Mouse (Mus musculus): Measurements from ENCODE around the gene Ralgps1. TPM values are rescaled to one million over a fixed set of nuclear protein-coding genes. Genes with fewer than 3 reads are reported as not detected.
"Not testable (repeated sequence)": the region's sequence is repeated elsewhere in the genome, so short reads cannot be mapped to it uniquely, and the experiment has no call there.

Gene Ralgps1
- polyA plus RNA-seq, 1 experiment from 2014 or later, result 27.2 TPM

DNA sequence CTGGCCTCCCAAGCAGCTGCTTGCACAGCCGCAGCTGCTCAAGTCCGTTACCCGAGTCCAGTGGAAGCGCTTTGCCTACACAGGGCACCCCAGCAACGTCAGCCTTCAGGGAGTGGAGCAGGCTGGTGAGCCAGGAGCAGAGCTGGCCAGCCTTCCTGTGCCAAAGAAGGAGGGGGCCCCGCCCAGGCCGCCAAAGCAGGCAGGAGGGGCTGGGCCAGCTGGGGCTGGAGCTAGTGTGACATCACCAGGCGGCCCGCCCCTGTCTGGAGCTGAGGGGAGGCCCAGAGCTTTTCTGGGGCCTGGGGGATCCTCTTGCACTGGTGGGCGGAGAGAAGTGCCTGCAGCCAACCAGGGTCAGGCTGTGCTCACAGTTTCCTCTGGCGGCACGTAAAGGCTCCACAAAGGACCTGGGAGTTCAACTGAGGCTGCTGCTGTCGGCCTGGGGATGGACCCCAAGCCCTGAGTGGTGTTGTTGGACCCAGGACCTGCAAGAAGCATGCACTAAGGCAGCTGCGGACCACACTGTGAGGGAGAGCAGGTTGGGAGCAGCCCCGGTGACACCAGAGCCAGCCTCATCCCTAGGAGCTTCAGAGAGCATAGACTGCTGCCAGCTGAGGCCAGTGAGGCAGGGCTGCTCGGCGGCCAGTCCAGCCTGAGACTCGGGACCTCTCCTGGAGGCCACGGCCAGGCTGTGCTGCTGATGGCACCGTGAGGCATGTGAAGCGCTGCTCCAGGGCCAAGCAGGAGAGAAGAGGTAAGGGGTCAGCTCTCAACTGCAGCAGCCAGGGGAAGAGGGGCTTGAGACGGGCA is 155.4 kb downstream of the Ralgps1 start, which contains the start of gene Angptl2:
Gene Angptl2, plus strand, starts transcription at position 370 of the 810 bp plus-strand sequence.
- no peaks in the 10 kb centered on the region for H3K27me3 ChIP-seq
- peak within 1 kb of the TSS; percentile 87 for H3K27ac ChIP-seq
- peaks cover 48% of the 10 kb centered on the region for H3K4me1 ChIP-seq
- 0% methylated on average over 22 of the region's 22 CpGs for WGBS
- H3K9ac ChIP-seq, result peak within 1 kb of the TSS; percentile 80
- H3K9me3 ChIP-seq (replicated peaks), result no peaks in the 10 kb centered on the region
- 0 out of 2 replicates have a peak, but pooled peaks cover 6% of the 10 kb centered on the region for H3K36me3 ChIP-seq (ENCODE audit: poor library complexity, severe bottlenecking)
- peak; percentile 97 for ATAC-seq
- peak within 1 kb of the TSS; percentile 82 for H3K4me2 ChIP-seq
- peak within 1 kb of the TSS; percentile 49 for H3K4me3 ChIP-seq

- H3K4me1 ChIP-seq, result peaks cover 47% of the 10 kb centered on the region
- no peaks in the 10 kb centered on the region for H3K9me3 ChIP-seq (replicated peaks)
- WGBS, result 71% methylated on average over 5 of the region's 5 CpGs
- H3K27me3 ChIP-seq, result no peaks in the 10 kb centered on the region
- peak overlapping the region; percentile 87 for H3K27ac ChIP-seq
- peak overlapping the region; percentile 49 for H3K4me3 ChIP-seq
- H3K9ac ChIP-seq, result 0 out of 2 replicates have a peak overlapping the region, but pooled peaks have one; percentile 26
- 0 out of 2 replicates have a peak, but pooled peaks cover 4% of the 10 kb centered on the region for H3K36me3 ChIP-seq (ENCODE audit: poor library complexity, severe bottlenecking)
- H3K4me2 ChIP-seq, result peak overlapping the region; percentile 82
- no peak for ATAC-seq
Measured at GRCm38 (mm10) chr2:33215177-33215699, 156.0 kb downstream of the Ralgps1 start.

GRCm38 (mm10) chr2:33211263-33211662 is 160.0 kb downstream of the Ralgps1 start:
- not testable (repeated sequence) for H3K9ac ChIP-seq; H3K36me3 ChIP-seq (ENCODE audit: poor library complexity, severe bottlenecking); H3K4me3 ChIP-seq; H3K27me3 ChIP-seq; H3K27ac ChIP-seq; ATAC-seq; H3K4me2 ChIP-seq; H3K9me3 ChIP-seq (replicated peaks)
- WGBS, result 93% methylated on average over 11 of the region's 11 CpGs
- peaks cover 25% of the 10 kb centered on the region for H3K4me1 ChIP-seq

DNA sequence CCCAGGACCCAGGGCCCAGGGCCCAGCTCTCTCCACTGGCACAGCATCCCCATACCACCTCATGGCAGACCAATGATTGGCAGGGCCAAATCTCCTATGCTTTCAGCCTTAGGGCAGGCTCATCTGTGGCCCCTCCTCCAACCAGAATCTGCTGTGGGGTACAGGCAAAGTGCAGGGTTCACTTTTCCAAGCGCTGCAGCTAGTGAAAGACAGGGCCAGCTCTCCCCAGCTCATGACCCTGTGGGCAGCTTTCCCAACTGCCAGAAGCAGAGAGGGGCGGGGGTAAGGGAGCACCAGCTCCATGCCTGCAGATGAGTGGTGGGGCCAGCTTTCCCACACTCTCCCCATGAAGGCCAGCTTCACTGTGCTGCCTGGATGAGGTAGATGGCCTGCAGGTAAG is 160.4 kb downstream of the Ralgps1 start:
- 78% methylated on average over 2 of the region's 2 CpGs for WGBS
- H3K4me3 ChIP-seq, result no peak overlapping the region
- H3K4me1 ChIP-seq, result peaks cover 25% of the 10 kb centered on the region
- no peak overlapping the region for H3K27ac ChIP-seq
- no peak overlapping the region for H3K9ac ChIP-seq
- no peak overlapping the region for H3K4me2 ChIP-seq
- H3K9me3 ChIP-seq (replicated peaks), result no peaks in the 10 kb centered on the region
- no peaks in the 10 kb centered on the region for H3K27me3 ChIP-seq
- H3K36me3 ChIP-seq (ENCODE audit: poor library complexity, severe bottlenecking), result no peaks in the 10 kb centered on the region
- ATAC-seq, result no peak

DNA sequence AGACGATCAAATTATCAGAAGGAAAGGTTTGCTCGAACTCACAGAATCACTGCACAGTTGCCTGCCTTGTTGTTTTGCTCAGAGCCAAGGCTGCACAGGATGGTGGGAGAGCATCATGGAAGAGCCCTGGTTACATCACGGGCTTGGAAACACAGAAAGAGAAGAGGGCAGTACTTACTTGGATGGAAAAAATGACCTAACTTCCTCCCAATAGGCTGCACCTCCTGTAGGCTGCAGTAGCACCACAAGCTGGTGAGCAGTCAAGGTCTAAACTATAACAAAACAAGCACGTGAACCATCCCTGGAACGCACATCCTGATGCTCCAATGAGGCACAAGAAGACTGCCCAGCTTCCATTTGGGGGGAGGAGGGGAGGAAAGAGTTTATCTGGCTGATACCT is 163.2 kb downstream of the Ralgps1 start:
- H3K36me3 ChIP-seq (ENCODE audit: poor library complexity, severe bottlenecking), result no peaks in the 10 kb centered on the region
- H3K9ac ChIP-seq, result no peak overlapping the region
- ATAC-seq, result no peak
- peaks cover 32% of the 10 kb centered on the region for H3K4me1 ChIP-seq
- 94% methylated on average over 5 of the region's 5 CpGs for whole genome bisulfite sequencing
- H3K4me2 ChIP-seq, result no peak overlapping the region
- no peak overlapping the region for H3K27ac ChIP-seq
- no peaks in the 10 kb centered on the region for H3K27me3 ChIP-seq
- H3K9me3 ChIP-seq (replicated peaks), result no peaks in the 10 kb centered on the region
- no peak overlapping the region for H3K4me3 ChIP-seq

- no peak for ATAC-seq
- H3K4me2 ChIP-seq, result no peak overlapping the region
- peak overlapping the region; percentile 51 for H3K27ac ChIP-seq
- peaks cover 36% of the 10 kb centered on the region for H3K4me1 ChIP-seq
- H3K9ac ChIP-seq, result peak overlapping the region; percentile 12; the same call in 1 of the 2 replicates
- no peaks in the 10 kb centered on the region for H3K36me3 ChIP-seq (ENCODE audit: poor library complexity, severe bottlenecking)
- no peak overlapping the region for H3K4me3 ChIP-seq
- H3K9me3 ChIP-seq (replicated peaks), result no peaks in the 10 kb centered on the region
- no peaks in the 10 kb centered on the region for H3K27me3 ChIP-seq
- WGBS, result 42% methylated on average over 4 of the region's 4 CpGs
Measured at GRCm38 (mm10) chr2:33207069-33207468, 164.2 kb downstream of the Ralgps1 start.

DNA sequence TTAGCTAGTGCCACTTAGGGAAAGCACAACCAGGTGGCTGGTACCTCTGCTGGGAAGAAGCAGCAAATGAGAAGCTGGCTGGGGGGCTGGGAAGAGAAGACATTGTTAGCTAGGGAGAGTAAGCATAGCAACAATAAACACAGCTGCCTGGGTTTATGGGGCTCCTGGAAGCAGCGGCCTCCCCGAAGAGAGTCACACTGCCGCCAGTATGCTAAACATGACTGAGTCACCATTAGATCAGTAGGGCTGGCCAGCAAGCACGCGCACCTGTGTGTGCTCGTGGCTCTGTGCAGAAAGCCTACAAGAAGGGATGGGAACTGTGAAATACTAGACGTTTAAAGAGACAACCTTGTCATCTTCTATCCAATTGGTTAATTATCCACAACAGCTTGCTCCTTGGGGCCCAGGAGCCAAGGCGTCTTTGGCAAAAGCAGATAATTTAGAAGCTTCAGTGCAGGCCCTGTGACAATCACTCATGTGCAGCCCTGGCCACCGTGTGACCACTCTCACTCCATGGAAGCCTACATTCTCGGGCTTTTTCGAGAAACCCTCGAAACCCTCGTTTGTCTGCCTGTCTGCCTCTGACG is 165.3 kb downstream of the Ralgps1 start:
- H3K4me1 ChIP-seq, result peaks cover 36% of the 10 kb centered on the region
- H3K36me3 ChIP-seq (ENCODE audit: poor library complexity, severe bottlenecking), result no peaks in the 10 kb centered on the region
- H3K9ac ChIP-seq, result no peak overlapping the region
- no peak overlapping the region for H3K4me3 ChIP-seq
- H3K27me3 ChIP-seq, result no peaks in the 10 kb centered on the region
- 49% methylated on average over 14 of the region's 14 CpGs for WGBS
- H3K4me2 ChIP-seq, result no peak overlapping the region
- H3K9me3 ChIP-seq (replicated peaks), result no peaks in the 10 kb centered on the region
- ATAC-seq, result no peak
- H3K27ac ChIP-seq, result peak overlapping the region; percentile 17

- Histone ChIP-seq H3K27me3 (no peaks in the 10 kb centered on the region), H3K27ac (no peak overlapping the region), H3K4me2 (no peak overlapping the region), H3K9me3 (replicated peaks) (no peaks in the 10 kb centered on the region), H3K4me3 (no peak overlapping the region), H3K36me3 (ENCODE audit: poor library complexity, severe bottlenecking) (peaks cover 4% of the 10 kb centered on the region; the same call in 1 of the 2 replicates), H3K4me1 (peaks cover 40% of the 10 kb centered on the region), H3K9ac (no peak overlapping the region)
- no peak for ATAC-seq
- WGBS, result 87% methylated on average over 5 of the region's 5 CpGs
Measured at GRCm38 (mm10) chr2:33204980-33205379, 166.3 kb downstream of the Ralgps1 start.

DNA sequence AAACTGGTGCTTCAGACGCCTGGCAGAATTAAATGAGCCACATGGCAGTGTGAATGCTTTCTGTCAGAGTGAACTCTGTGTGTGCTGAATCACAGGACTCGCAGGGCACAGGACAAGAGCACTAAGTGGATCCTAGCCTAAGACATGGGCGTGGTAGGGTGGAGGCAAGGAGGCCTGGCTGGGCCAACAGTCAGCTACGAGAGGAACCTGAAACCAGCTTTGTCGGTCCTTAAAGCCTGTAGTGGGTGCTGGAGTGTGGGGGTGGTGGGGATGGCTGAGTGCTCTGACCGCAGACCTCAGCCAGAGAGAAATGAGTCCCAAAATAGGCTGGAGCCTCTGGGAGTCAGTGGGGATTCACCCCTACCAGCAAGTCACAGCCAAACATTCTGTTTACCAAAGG is 168.0 kb downstream of the Ralgps1 start:
- ATAC-seq, result 0 out of 2 replicates have a peak, but pooled peaks have one; percentile 8
- Histone ChIP-seq H3K4me2 (no peak overlapping the region), H3K4me3 (no peak overlapping the region), H3K9me3 (replicated peaks) (no peaks in the 10 kb centered on the region), H3K9ac (no peak overlapping the region), H3K4me1 (peaks cover 40% of the 10 kb centered on the region), H3K36me3 (ENCODE audit: poor library complexity, severe bottlenecking) (peaks cover 7% of the 10 kb centered on the region; the same call in 1 of the 2 replicates), H3K27me3 (no peaks in the 10 kb centered on the region), H3K27ac (no peak overlapping the region)
- WGBS, result 48% methylated on average over 6 of the region's 6 CpGs

GRCm38 (mm10) chr2:33200368-33201068 is 170.8 kb downstream of the Ralgps1 start:
- Histone ChIP-seq H3K27ac (no peak overlapping the region), H3K4me3 (no peak overlapping the region), H3K9me3 (replicated peaks) (no peaks in the 10 kb centered on the region), H3K4me1 (peaks cover 22% of the 10 kb centered on the region), H3K36me3 (ENCODE audit: poor library complexity, severe bottlenecking) (peaks cover 7% of the 10 kb centered on the region; the same call in 1 of the 2 replicates), H3K4me2 (no peak overlapping the region), H3K27me3 (no peaks in the 10 kb centered on the region), H3K9ac (no peak overlapping the region)
- ATAC-seq, result no peak
- 80% methylated on average over 14 of the region's 14 CpGs for WGBS

- Histone ChIP-seq H3K4me2 (no peak overlapping the region), H3K4me3 (no peak overlapping the region), H3K4me1 (peaks cover 10% of the 10 kb centered on the region; the same call in 1 of the 2 replicates), H3K9ac (no peak overlapping the region), H3K27me3 (no peaks in the 10 kb centered on the region), H3K27ac (no peak overlapping the region), H3K36me3 (ENCODE audit: poor library complexity, severe bottlenecking) (no peaks in the 10 kb centered on the region), H3K9me3 (replicated peaks) (no peaks in the 10 kb centered on the region)
- 66% methylated on average over 3 of the region's 3 CpGs for WGBS
- ATAC-seq, result no peak; the same call in 1 of the 2 replicates
Measured at GRCm38 (mm10) chr2:33189976-33190375, 181.3 kb downstream of the Ralgps1 start.

Data from forebrain, embryonic 13.5 days (tissue).